9 mouse cellular contexts compared by ENCODE assay signal in the genomic region with DNA sequence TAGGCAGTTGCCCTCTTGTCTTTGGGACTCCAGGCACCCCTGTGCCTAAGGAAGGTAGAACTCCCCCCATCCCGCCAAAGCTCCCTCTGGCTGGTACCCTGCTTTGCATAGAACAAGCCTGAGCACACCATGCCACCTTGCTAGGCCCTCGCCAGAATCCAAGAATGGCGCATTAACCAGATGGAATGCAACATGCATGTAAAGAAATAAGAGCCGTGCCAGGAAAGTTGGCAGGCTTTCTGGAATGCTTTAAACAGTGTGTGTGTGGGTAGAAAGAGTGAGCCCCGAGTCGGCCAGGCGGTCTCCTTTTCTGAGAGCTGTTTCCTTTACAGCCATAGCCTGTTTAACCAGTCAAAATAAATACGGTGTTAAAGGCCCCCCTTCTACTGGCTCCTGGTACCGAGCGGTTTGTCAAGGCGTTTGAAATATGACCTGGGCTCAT. TPM values are rescaled to one million over a fixed set of nuclear protein-coding genes. Genes with fewer than 3 reads are reported as not detected.
DNase-seq lines count a peak whose midpoint lies in the region; ATAC-seq lines count a peak whose summit lies in the region.
"Had no signal": no experiment of that assay in that cellular context is flagged by ENCODE, and none has a peak within 500 bp of the region (broad histone marks: within the 10 kb centered on the region; RNA-seq: fewer than 3 reads in every experiment).

No protein-coding gene starts in this region.

- peak overlapping the region; percentile 62 for H3K4me2 ChIP-seq in forebrain, embryonic 13.5 days
- no peak overlapping the region for H3K4me2 ChIP-seq in forebrain, embryonic 11.5 days (ENCODE audit: low read depth, low read length, severe bottlenecking)
- no peak overlapping the region for H3K4me2 ChIP-seq in neural tube, embryonic 14.5 days (ENCODE audit: low read depth, low read length)

- ATAC-seq in forebrain, embryonic 13.5 days = peak; percentile 86
- ATAC-seq in forebrain, embryonic 11.5 days (replicated peaks; ENCODE audit: low FRiP score) = no peak
- peak; percentile 63; the same call in 1 of the 2 replicates for ATAC-seq in neural tube, embryonic 14.5 days (ENCODE audit: low read depth)

- 11% methylated on average over 11 of the region's 11 CpGs for WGBS in forebrain, embryonic 13.5 days
- WGBS in forebrain, embryonic 11.5 days = 20% methylated on average over 11 of the region's 11 CpGs
- 15% methylated on average over 11 of the region's 11 CpGs for WGBS in neural tube, embryonic 14.5 days
- 27% methylated on average over 11 of the region's 11 CpGs for WGBS in midbrain, embryonic 10.5 days

- no peak for DNase-seq in forebrain, embryonic 11.5 days (ENCODE audit: low spot score)
- peak; percentile 77 for DNase-seq in Muller cell, postnatal 12 days (ENCODE audit: inconsistent ontology term)
- peak; percentile 29 to 41 for DNase-seq in frontal cortex, postnatal 25 days (ENCODE audit: low spot score in 2 of 2)
- DNase-seq in layer of hippocampus, adult 8-10 months (ENCODE audit: low spot score in 2 of 2) = peak; percentile 69 to 76
- no peak for DNase-seq in thymus, postnatal 10 days (ENCODE audit: low spot score in 2 of 2)
- no peak for DNase-seq in midbrain, embryonic 10.5 days (ENCODE audit: low spot score)

- no peak overlapping the region for H3K9ac ChIP-seq in forebrain, embryonic 13.5 days
- no peak overlapping the region for H3K9ac ChIP-seq in forebrain, embryonic 11.5 days (ENCODE audit: low read length)
- no peak overlapping the region for H3K9ac ChIP-seq in neural tube, embryonic 14.5 days (replicated peaks; ENCODE audit: low read depth, low read length)

- H3K27ac ChIP-seq in forebrain, embryonic 13.5 days = peak overlapping the region; percentile 31
- H3K27ac ChIP-seq in forebrain, embryonic 11.5 days (ENCODE audit: low read depth, low read length) = no peak overlapping the region
- no peak overlapping the region for H3K27ac ChIP-seq in neural tube, embryonic 14.5 days (ENCODE audit: low read depth, low read length)
- H3K27ac ChIP-seq in midbrain, embryonic 10.5 days (replicated peaks) = no peak overlapping the region

- H3K4me1 ChIP-seq in forebrain, embryonic 13.5 days = peaks cover 35% of the 10 kb centered on the region
- peaks cover 15% of the 10 kb centered on the region for H3K4me1 ChIP-seq in forebrain, embryonic 11.5 days (replicated peaks; ENCODE audit: control insufficient read depth, insufficient read depth, low read length)
- peaks cover 14% of the 10 kb centered on the region; the same call in 1 of the 2 replicates for H3K4me1 ChIP-seq in neural tube, embryonic 14.5 days (ENCODE audit: control insufficient read depth, insufficient read depth, low read length)
- peaks cover 54% of the 10 kb centered on the region for H3K4me1 ChIP-seq in midbrain, embryonic 10.5 days

- H3K27me3 ChIP-seq in forebrain, embryonic 13.5 days = peaks cover 29% of the 10 kb centered on the region
- peaks cover 15% of the 10 kb centered on the region for H3K27me3 ChIP-seq in forebrain, embryonic 11.5 days (ENCODE audit: control insufficient read depth, insufficient read depth, low read length)
- no peaks in the 10 kb centered on the region for H3K27me3 ChIP-seq in neural tube, embryonic 14.5 days (ENCODE audit: control insufficient read depth, insufficient read depth, low read length)
- H3K27me3 ChIP-seq in midbrain, embryonic 10.5 days (ENCODE audit: low read depth, poor library complexity, severe bottlenecking) = peaks cover 92% of the 10 kb centered on the region

- H3K9me3 ChIP-seq in forebrain, embryonic 13.5 days (replicated peaks) = no peaks in the 10 kb centered on the region
- no peaks in the 10 kb centered on the region for H3K9me3 ChIP-seq in forebrain, embryonic 11.5 days (ENCODE audit: control insufficient read depth, low read length)
- no peaks in the 10 kb centered on the region for H3K9me3 ChIP-seq in neural tube, embryonic 14.5 days (ENCODE audit: control insufficient read depth, low read length)
- no peaks in the 10 kb centered on the region for H3K9me3 ChIP-seq in midbrain, embryonic 10.5 days (replicated peaks)

- no peaks in the 10 kb centered on the region for H3K36me3 ChIP-seq in forebrain, embryonic 13.5 days (ENCODE audit: poor library complexity, severe bottlenecking)
- H3K36me3 ChIP-seq in forebrain, embryonic 11.5 days (ENCODE audit: control insufficient read depth, insufficient read depth, low read length) = no peaks in the 10 kb centered on the region
- H3K36me3 ChIP-seq in neural tube, embryonic 14.5 days (ENCODE audit: control insufficient read depth, insufficient read depth, low read length) = no peaks in the 10 kb centered on the region
- no peaks in the 10 kb centered on the region for H3K36me3 ChIP-seq in midbrain, embryonic 10.5 days

- H3K4me3 ChIP-seq in forebrain, embryonic 13.5 days = no peak overlapping the region
- no peak overlapping the region for H3K4me3 ChIP-seq in forebrain, embryonic 11.5 days (ENCODE audit: low read depth, low read length)
- no peak overlapping the region for H3K4me3 ChIP-seq in neural tube, embryonic 14.5 days (ENCODE audit: low read depth, low read length)
- no peak overlapping the region for H3K4me3 ChIP-seq in midbrain, embryonic 10.5 days
- H3K4me3 ChIP-seq: erythroblast, embryonic 14.5 days had no signal

RNA-seq across cellular contexts. Expression of a gene that starts 45.2 kb away (rescaled TPM):
- polyA plus RNA-seq in forebrain, embryonic 13.5 days (2015; fragmentation: Nextera tagmentation; extraction: Ambion mirVana) = 17.8 and 18.6 TPM in 2 replicates
- polyA plus RNA-seq in forebrain, embryonic 11.5 days (2014; fragmentation: Nextera tagmentation; extraction: Ambion mirVana) = 15.1 and 15.5 TPM in 2 replicates
- total RNA-seq in layer of hippocampus, adult 8-10 months (2022) = 100 to 1,000 TPM in 3 of 4 experiments, 10 to 100 TPM in 1; 94.9 to 137 (median 109) TPM
- polyA plus RNA-seq in neural tube, embryonic 14.5 days (2014; fragmentation: Nextera tagmentation; extraction: Ambion mirVana) = 18.6 and 18.7 TPM in 2 replicates
- polyA plus RNA-seq in midbrain, embryonic 10.5 days (2016; fragmentation: Nextera tagmentation; extraction: Ambion mirVana) = 9.9 TPM in 2 replicates

Comparison
In these comparisons a context has a peak if more than half of its experiments do, and no peak if none do; other contexts are left out.
1. DNase-seq: peak in Muller cell, postnatal 12 days (single experiment), frontal cortex, postnatal 25 days (2 of 2) and layer of hippocampus, adult 8-10 months (2 of 2); none in forebrain, embryonic 11.5 days (single experiment), thymus, postnatal 10 days (0 of 2) and midbrain, embryonic 10.5 days (single experiment).